Mouse (Mus musculus) bone marrow macrophage, adult 2 months (primary cell): Measurements from ENCODE around the gene Lrrc8e.

Experiments used
- CTCF ChIP-seq: IDR thresholded peaks from 2 replicates; pipeline ENCODE4 v1.5.1; 2012; ENCODE audit warnings: low read depth, mild to moderate bottlenecking, low read length, moderate library complexity
- POLR2A ChIP-seq: IDR thresholded peaks from 2 replicates; pipeline ENCODE4 v1.6.1; 2012; ENCODE audit warnings: mild to moderate bottlenecking, low read depth, low read length, borderline replicate concordance

GRCm38 (mm10) chr8:4205246-4206123 lies 21.1 kb upstream of the Lrrc8e start:
- TF ChIP-seq CTCF (no peak), POLR2A (no peak)
